Mouse (Mus musculus) stomach, postnatal 0 days (tissue): ENCODE results near the gene Zg16. TPM values are rescaled to one million over a fixed set of nuclear protein-coding genes. Genes with fewer than 3 reads are reported as not detected.

Source experiments
- ATAC-seq: fragments of 200-750 bp; cut with Nextera tagmentation; 2 replicates; pipeline ENCODE4 v1.8.0; 2017; ENCODE audit not compliant: low FRiP score, low TSS enrichment
- DNase-seq: peaks from one replicate; pipeline ENCODE4 v3.0.0-alpha.2; 2016; ENCODE audit warnings: low spot score
- H3K27ac ChIP-seq: fragments of 300-500 bp; sonication (generic); replicated peaks from 2 replicates; pipeline ENCODE4 v1.5.1; 2014; ENCODE audit warnings: mild to moderate bottlenecking, control low read depth
- H3K27me3 ChIP-seq: fragments of 300-500 bp; sonication (generic); 2 replicates; pipeline ENCODE4 v1.6.1; 2014; ENCODE audit warnings: low read length; ENCODE audit not compliant: control insufficient read depth, insufficient read depth
- H3K36me3 ChIP-seq: fragments of 300-500 bp; sonication (generic); 2 replicates; pipeline ENCODE4 v1.6.1; 2014; ENCODE audit warnings: low read length, mixed read lengths; ENCODE audit not compliant: control insufficient read depth, insufficient read depth
- H3K4me1 ChIP-seq: fragments of 300-500 bp; sonication (generic); replicated peaks from 2 replicates; pipeline ENCODE4 v1.6.1; 2014; ENCODE audit warnings: antibody characterized with exemption; ENCODE audit not compliant: control insufficient read depth, insufficient read depth
- H3K4me2 ChIP-seq: fragments of 300-500 bp; sonication (generic); replicated peaks from 2 replicates; pipeline ENCODE4 v1.6.1; 2014; ENCODE audit warnings: low read depth, mild to moderate bottlenecking, control low read depth, moderate library complexity
- H3K4me3 ChIP-seq: fragments of 300-500 bp; sonication (generic); 2 replicates; pipeline ENCODE4 v1.5.1; 2014; ENCODE audit warnings: low read depth, low read length, control low read depth
- H3K9ac ChIP-seq: fragments of 300-500 bp; sonication (generic); 2 replicates; pipeline ENCODE4 v1.6.1; 2014; ENCODE audit warnings: mild to moderate bottlenecking, low read length, control low read depth, mixed read lengths
- H3K9me3 ChIP-seq: fragments of 300-500 bp; sonication (generic); 2 replicates; pipeline ENCODE4 v1.6.1; 2016; ENCODE audit warnings: low read length; ENCODE audit not compliant: control insufficient read depth
- CTCF ChIP-seq: IDR thresholded peaks from 2 replicates; pipeline ENCODE4 v1.5.1; 2016; ENCODE audit warnings: antibody characterized with exemption, low read depth, mild to moderate bottlenecking, moderate library complexity
- EP300 ChIP-seq: optimal IDR thresholded peaks from 2 replicates; pipeline ENCODE3; 2016; ENCODE audit warnings: antibody characterized with exemption
- WGBS: fragments of 180-500 bp; shearing (Covaris S2); extraction: QIAGEN DNeasy Blood & Tissue Kit; methylation state at CpG from one replicate; pipeline ENCODE4 v1.1.7; 2014; 5-methylcytosine and 5-hydroxymethylcytosine counted together
- polyA plus RNA-seq: library from polyadenylated mRNA; unstranded; fragments of >200 nt; fragmentation: Nextera tagmentation; extraction: Ambion mirVana; gene quantifications from 2 replicates; pipeline ENCODE4 v1.2.1, GENCODE M21; 2015

Gene Zg16
- polyA plus RNA-seq, 1 experiment from 2014 or later = 1.8 TPM

- no peak for TF ChIP-seq EP300
- TF ChIP-seq CTCF = no peak
Measured at GRCm38 (mm10) chr7:127020031-127020430, 67.1 kb downstream of the Zg16 start.

GRCm38 (mm10) chr7:127019306-127019960, 67.7 kb downstream of the Zg16 start:
- no peak for DNase-seq
- Histone ChIP-seq H3K27ac (peak overlapping the region; percentile 69), H3K4me3 (peak overlapping the region; percentile 47)

More at GRCm38 (mm10) chr7:127020031-127020430, 67.1 kb downstream of the Zg16 start:
- ATAC-seq (no peak), DNase-seq (no peak)
- peaks cover 3% of the 10 kb centered on the region; the same call in 1 of the 2 replicates for H3K36me3 ChIP-seq
- peak overlapping the region; percentile 61 for H3K9ac ChIP-seq
- H3K9me3 ChIP-seq = no peaks in the 10 kb centered on the region
- H3K27ac ChIP-seq = peak overlapping the region; percentile 69
- H3K4me1 ChIP-seq = peaks cover 10% of the 10 kb centered on the region
- 55% methylated on average over 3 of the region's 3 CpGs for WGBS
- H3K4me3 ChIP-seq = peak overlapping the region; percentile 47
- H3K27me3 ChIP-seq = no peaks in the 10 kb centered on the region
- peak overlapping the region; percentile 61 for H3K4me2 ChIP-seq

GRCm38 (mm10) chr7:127018416-127019305, 68.5 kb downstream of the Zg16 start:
- H3K27ac ChIP-seq = peak overlapping the region; percentile 53
- H3K9ac ChIP-seq = peak overlapping the region; percentile 13; the same call in 1 of the 2 replicates
- no peaks in the 10 kb centered on the region for H3K9me3 ChIP-seq
- peaks cover 3% of the 10 kb centered on the region; the same call in 1 of the 2 replicates for H3K36me3 ChIP-seq
- ATAC-seq (no peak), DNase-seq (no peak)
- peak overlapping the region; percentile 61 for H3K4me2 ChIP-seq
- H3K27me3 ChIP-seq = no peaks in the 10 kb centered on the region
- H3K4me3 ChIP-seq = peak overlapping the region; percentile 2; the same call in 1 of the 2 replicates
- WGBS = 76% methylated on average over 15 of the region's 15 CpGs
- TF ChIP-seq EP300 (no peak), CTCF (no peak)
- peaks cover 4% of the 10 kb centered on the region; the same call in 1 of the 2 replicates for H3K4me1 ChIP-seq

More at GRCm38 (mm10) chr7:127019306-127019960, 67.7 kb downstream of the Zg16 start:
- Histone ChIP-seq H3K4me2 (peak overlapping the region; percentile 61), H3K9me3 (no peaks in the 10 kb centered on the region), H3K4me1 (peaks cover 6% of the 10 kb centered on the region), H3K27me3 (no peaks in the 10 kb centered on the region), H3K9ac (peak overlapping the region; percentile 61), H3K36me3 (peaks cover 3% of the 10 kb centered on the region; the same call in 1 of the 2 replicates)
- TF ChIP-seq CTCF (no peak), EP300 (no peak)
- no peak for ATAC-seq
- WGBS = 74% methylated on average over 13 of the region's 14 CpGs

GRCm38 (mm10) chr7:127017950-127018345, 69.2 kb downstream of the Zg16 start:
- Histone ChIP-seq H3K9me3 (no peaks in the 10 kb centered on the region), H3K27ac (peak overlapping the region; percentile 53), H3K36me3 (peaks cover 2% of the 10 kb centered on the region; the same call in 1 of the 2 replicates), H3K4me1 (peaks cover 4% of the 10 kb centered on the region; the same call in 1 of the 2 replicates), H3K27me3 (no peaks in the 10 kb centered on the region), H3K4me2 (peak overlapping the region; percentile 25; the same call in 1 of the 2 replicates), H3K4me3 (no peak overlapping the region), H3K9ac (0 out of 2 replicates have a peak overlapping the region, but pooled peaks have one; percentile 1)
- no peak for ATAC-seq
- 38% methylated on average over 6 of the region's 6 CpGs for WGBS
- no peak for TF ChIP-seq CTCF
- no peak for TF ChIP-seq EP300
- no peak for DNase-seq

GRCm38 (mm10) chr7:127016971-127017949, 69.9 kb downstream of the Zg16 start, which contains the start of gene Pagr1a:
Gene Pagr1a, minus strand, starts transcription at chr7:127017352.
- H3K9ac ChIP-seq = peak within 1 kb of the TSS; percentile 74
- H3K4me1 ChIP-seq = peaks cover 4% of the 10 kb centered on the region; the same call in 1 of the 2 replicates
- no peaks in the 10 kb centered on the region for H3K9me3 ChIP-seq
- peak within 1 kb of the TSS; percentile 66 for H3K4me3 ChIP-seq
- H3K4me2 ChIP-seq = peak within 1 kb of the TSS; percentile 94
- 2% methylated on average over 39 of the region's 39 CpGs for WGBS
- DNase-seq = peak; percentile 97
- H3K27me3 ChIP-seq = no peaks in the 10 kb centered on the region
- ATAC-seq = peak; percentile 87
- no peaks in the 10 kb centered on the region for H3K36me3 ChIP-seq
- H3K27ac ChIP-seq = peak within 1 kb of the TSS; percentile 96
- no peak for TF ChIP-seq EP300
- peak; percentile 89 for TF ChIP-seq CTCF
